Mouse (Mus musculus): ENCODE results near the gene Mkln1.

The Mkln1 gene

GRCm38 (mm10) chr6:31398431-31399205, at the start of gene Mkln1:
Gene Mkln1, plus strand, starts transcription at chr6:31398735.
- DNase-seq: peak; percentile 93

- no peak for DNase-seq
Measured at GRCm38 (mm10) chr6:31356444-31357191, 41.9 kb upstream of the Mkln1 start.

DNA sequence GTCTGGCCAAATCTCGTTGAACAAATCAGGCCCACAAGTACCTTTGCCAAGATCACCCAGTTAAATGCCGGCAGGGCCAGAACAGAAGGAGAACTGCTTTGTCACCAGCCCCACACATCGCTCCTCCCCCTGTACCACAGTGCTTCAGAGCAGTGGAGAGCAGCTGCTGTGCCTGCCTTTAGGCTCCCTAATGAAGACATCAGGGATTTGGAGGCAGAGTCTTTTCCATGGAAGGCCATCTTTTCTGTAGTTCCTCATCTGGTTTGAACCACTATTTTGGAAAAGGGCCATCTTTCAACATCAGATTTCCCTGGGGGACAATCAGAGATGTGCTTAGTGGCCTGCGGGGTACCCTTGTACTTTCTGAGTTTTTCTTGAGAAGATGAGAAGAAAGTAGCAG, 41.2 kb upstream of the Mkln1 start:
- peak; percentile 18 for DNase-seq

DNA sequence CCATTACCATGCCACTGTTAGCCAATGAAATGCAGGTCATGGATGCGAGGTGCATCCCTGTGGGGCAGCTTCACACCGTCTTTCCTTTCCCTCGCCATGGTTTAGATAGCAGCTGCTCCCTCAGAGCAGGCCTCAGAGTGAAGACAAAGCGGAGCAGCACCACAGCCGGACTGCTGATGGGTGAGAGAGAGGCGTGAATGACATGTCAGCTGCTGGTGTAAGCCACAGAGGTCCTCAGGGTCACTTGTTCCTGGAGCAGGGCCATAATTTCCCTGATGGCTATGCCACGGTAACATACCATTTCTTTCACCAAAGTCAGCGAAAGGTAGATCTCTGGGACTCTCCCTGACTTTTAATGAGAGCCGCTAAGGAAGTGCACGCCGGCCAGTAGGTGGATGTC, 35.9 kb upstream of the Mkln1 start:
- DNase-seq: peak; percentile 35

DNA sequence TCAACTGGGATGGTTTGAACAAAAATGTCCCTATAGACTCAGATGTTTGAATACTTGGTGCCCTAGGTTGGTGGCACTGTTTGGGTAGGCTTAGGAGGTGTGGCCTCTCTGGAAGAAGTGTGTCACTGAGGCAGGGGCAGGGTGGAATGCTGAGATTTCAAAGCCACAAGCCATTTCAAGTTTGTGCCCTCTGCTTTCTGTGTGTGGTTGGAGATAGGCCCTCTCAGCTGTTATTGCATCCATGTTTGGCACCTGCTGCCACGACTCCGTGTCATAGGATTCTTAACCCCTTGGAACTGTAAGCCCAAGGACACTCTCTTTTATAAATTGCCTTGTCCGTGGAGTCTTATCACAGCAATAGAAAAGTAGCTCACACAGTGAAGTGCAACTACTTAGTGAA, 34.1 kb upstream of the Mkln1 start:
- DNase-seq: no peak

GRCm38 (mm10) chr6:31367947-31368346, 30.6 kb upstream of the Mkln1 start:
- no peak for DNase-seq

- DNase-seq: no peak
Measured at GRCm38 (mm10) chr6:31368559-31368958, 30.0 kb upstream of the Mkln1 start.

DNA sequence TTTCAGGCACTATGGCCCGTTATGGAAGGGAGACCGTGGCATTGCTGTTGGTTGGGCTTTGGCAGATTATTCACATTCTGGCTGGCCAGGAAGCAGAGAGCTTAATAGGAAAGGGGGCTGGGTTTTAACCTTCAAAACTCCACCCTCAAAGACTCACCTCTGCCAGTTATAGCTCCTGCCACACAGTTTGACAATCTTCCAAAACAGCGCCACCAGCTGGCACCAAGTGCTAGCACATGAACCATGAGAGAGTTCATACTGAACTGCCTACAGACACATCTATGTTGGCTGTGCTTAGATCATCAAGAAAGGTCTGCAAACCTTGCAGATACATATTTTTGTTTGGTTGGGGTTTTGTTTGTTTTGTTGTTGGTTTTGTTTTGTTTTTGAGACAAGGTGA, 28.7 kb upstream of the Mkln1 start:
- DNase-seq: peak; percentile 50

DNA sequence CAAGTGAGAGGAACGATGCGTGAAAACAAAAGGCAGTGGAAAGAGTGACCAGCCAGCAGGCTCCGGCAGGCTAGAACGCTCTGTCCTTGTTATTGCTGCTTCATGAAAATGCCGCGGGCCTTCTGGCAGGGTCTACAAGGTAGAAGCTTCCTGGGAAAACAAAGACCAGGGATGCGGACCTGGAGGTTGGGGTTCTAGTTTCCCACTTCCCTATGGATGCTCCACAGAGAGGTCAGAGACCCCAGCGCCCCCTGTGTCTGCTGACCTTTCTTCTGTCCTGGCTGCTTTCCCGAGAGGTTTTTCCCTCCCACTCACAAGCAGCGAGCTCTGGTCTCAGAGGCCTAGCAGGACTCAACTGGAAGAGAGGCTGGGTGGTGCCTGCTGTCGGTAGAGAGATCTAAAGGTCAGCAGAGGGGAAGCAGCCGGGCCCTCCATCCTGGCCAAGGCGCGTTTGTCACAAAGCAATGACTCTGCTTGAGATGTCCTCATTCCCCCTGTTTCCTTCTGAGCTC, 27.9 kb upstream of the Mkln1 start:
- DNase-seq: peak; percentile 56

DNA sequence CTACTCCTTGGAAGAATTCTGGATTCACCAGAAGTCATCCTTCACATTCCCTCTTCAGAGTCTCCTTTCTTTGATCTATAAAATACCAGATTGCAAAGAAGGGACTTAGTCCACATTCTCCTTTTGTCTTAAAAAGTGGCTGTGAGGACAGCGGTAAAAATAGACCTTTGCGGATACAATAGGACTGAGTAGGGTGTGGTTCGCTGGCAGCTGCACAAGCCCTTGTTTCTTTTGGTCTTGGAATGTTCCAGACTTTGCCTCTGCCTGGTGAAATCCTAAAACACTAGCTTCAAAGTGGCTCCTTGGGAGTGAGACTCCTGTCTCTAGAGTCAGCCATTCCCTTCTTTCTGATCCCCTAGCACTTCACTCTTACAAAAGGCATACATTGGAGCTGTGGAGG, 27.4 kb upstream of the Mkln1 start:
- no peak for DNase-seq

GRCm38 (mm10) chr6:31372620-31373019, 25.9 kb upstream of the Mkln1 start:
- DNase-seq: no peak

- no peak for DNase-seq
Measured at GRCm38 (mm10) chr6:31373084-31373673, 25.4 kb upstream of the Mkln1 start.

GRCm38 (mm10) chr6:31382989-31383388, 15.5 kb upstream of the Mkln1 start:
- no peak for DNase-seq

DNA sequence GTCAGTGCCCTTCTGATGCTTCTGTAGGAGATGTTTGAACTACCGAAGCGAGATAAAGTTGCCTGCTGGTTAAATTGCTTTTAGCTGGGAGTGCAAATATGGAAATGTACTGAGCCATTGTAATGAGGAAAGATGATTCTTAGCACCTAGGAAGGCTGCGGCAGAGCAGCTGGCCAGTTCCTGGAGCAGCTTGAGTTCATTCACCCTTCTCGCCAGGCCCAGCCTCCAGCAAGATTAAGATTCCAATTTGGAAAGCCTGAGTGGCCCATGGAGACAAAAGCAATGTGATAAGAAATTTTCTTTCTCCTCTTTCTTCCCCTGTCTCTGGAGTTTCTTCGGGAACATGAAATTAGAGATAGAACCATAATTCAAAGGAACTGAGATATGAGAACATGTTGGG, 13.7 kb upstream of the Mkln1 start:
- DNase-seq: no peak

GRCm38 (mm10) chr6:31385281-31386145, 13.0 kb upstream of the Mkln1 start:
- DNase-seq: no peak

GRCm38 (mm10) chr6:31389716-31390115, 8.8 kb upstream of the Mkln1 start:
- no peak for DNase-seq

- DNase-seq: no peak
Measured at GRCm38 (mm10) chr6:31390243-31390981, 8.1 kb upstream of the Mkln1 start.

GRCm38 (mm10) chr6:31392871-31393270, 5.7 kb upstream of the Mkln1 start:
- DNase-seq: no peak

- DNase-seq: no peak
Measured at GRCm38 (mm10) chr6:31396118-31396517, 2.4 kb upstream of the Mkln1 start.

GRCm38 (mm10) chr6:31397308-31397707, 1.2 kb upstream of the Mkln1 start:
- no peak for DNase-seq

DNA sequence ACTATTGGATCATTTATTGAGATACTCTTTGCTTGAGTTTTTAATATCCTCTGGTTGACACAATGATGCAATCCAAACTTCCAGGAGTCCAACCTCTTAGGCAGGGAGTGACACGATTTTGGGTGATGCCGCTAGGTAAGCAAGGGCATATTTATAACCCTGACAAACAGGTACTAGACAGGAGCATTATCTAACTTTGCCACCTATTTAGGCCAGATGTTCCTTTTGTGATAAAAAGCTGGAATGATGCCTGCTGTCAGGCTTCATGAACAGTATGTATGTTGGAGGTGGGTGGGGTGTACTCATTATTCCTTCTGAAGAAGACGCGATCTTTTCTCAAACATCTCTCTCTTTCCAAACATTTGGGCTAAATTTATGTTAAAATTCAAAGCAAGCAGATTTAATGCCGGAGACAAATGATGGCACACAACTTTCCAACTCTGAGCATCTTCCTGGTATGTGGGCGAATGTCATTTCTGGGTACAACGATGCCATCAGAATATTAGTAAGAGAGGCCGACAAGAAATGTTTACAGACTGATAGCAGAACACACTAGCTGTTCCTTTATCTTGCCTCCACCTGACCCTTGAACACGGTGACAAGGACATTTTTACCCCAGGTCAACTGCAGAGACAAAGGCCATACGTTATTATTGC, 632 bp upstream of the Mkln1 start:
- DNase-seq: no peak

DNA sequence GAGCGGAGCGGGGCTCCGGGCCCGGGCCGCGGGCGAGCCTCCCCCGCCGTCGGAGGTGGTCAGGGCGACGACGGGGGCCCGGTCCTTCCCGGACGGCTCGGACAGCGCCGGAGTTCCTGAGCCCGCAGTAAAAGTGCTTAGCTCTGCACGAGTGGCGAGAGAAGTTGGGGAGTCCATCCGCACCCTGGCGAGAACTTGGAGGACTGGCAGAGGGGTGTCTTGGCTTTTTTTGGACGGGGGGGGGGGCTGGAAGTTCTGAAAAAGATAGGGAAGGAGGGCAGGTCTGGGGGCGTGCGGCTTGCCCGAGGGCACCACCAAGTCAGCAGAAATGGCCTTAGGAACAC, 643 bp downstream of the Mkln1 start:
- no peak for DNase-seq

All from retina, postnatal 1 day (tissue).